Mouse (Mus musculus): ENCODE measurements around the gene Sesn2. TPM values are rescaled to one million over a fixed set of nuclear protein-coding genes. Genes with fewer than 3 reads are reported as not detected.

The Sesn2 gene
- total RNA-seq, 2 experiments from 2014 or later: 3.8 to 3.9 TPM

Other genes starting within 250 kb of the Sesn2 start
- 10 to 100 TPM; 12.7 to 13.9 TPM for gene Gmeb1, start 248.9 kb downstream of the Sesn2 start, total RNA-seq (2021)
- 10 to 100 TPM; 25.8 to 27.7 TPM for gene Taf12, start 236.1 kb downstream of the Sesn2 start, total RNA-seq (2021)
- gene Rab42, start 207.1 kb downstream of the Sesn2 start, total RNA-seq (2021): under 1 TPM; 0.39 to 0.76 TPM
- gene Trnau1ap, start 181.0 kb downstream of the Sesn2 start, total RNA-seq (2021): 10 to 100 TPM; 21.6 to 24.6 TPM
- 10 to 100 TPM in 1 of 2 experiments, 1 to 10 TPM in 1; 9.5 to 13.3 TPM for gene Rcc1, start 156.9 kb downstream of the Sesn2 start, total RNA-seq (2021)
- gene Phactr4, start 88.0 kb downstream of the Sesn2 start, total RNA-seq (2021): 10 to 100 TPM; 28.4 to 29.8 TPM
- 1 to 10 TPM; 3.8 to 4.7 TPM for gene Med18, start 46.6 kb downstream of the Sesn2 start, total RNA-seq (2021)
- gene Atpif1, start 23.2 kb upstream of the Sesn2 start, total RNA-seq (2021): 100 to 1,000 TPM; 399 to 455 TPM
- gene Dnajc8, start 25.0 kb upstream of the Sesn2 start, total RNA-seq (2021): 10 to 100 TPM; 50.2 to 51.7 TPM
- gene Ptafr, start 53.6 kb upstream of the Sesn2 start, total RNA-seq (2021): 1 to 10 TPM; 1.1 to 2.0 TPM
- gene Eya3, start 128.5 kb upstream of the Sesn2 start, total RNA-seq (2021): 10 to 100 TPM; 36.4 to 38.5 TPM
- gene Xkr8, start 222.0 kb upstream of the Sesn2 start, total RNA-seq (2021): 1 to 10 TPM; 1.9 to 2.0 TPM
- gene Smpdl3b, start 246.8 kb upstream of the Sesn2 start, total RNA-seq (2021): under 1 TPM; 0.71 to 0.98 TPM

Data from heart, postnatal 14 days (tissue).